Mouse (Mus musculus) testis, adult 2 months (tissue): Measurements from ENCODE around the gene Pcnx.

Experiments used
- CTCF ChIP-seq: fragments of 200-500 bp; IDR thresholded peaks from 2 replicates; pipeline ENCODE4 v1.5.1; 2012; ENCODE audit warnings: low read depth, mild to moderate bottlenecking, inconsistent platforms, low read length, moderate library complexity; ENCODE audit not compliant: control insufficient read depth, insufficient read depth, insufficient replicate concordance
- POLR2A ChIP-seq: fragments of 200-500 bp; IDR thresholded peaks from 2 replicates; pipeline ENCODE4 v1.6.1; 2012; ENCODE audit warnings: low read depth, mild to moderate bottlenecking, inconsistent platforms, low read length, moderate library complexity; ENCODE audit not compliant: control insufficient read depth

DNA sequence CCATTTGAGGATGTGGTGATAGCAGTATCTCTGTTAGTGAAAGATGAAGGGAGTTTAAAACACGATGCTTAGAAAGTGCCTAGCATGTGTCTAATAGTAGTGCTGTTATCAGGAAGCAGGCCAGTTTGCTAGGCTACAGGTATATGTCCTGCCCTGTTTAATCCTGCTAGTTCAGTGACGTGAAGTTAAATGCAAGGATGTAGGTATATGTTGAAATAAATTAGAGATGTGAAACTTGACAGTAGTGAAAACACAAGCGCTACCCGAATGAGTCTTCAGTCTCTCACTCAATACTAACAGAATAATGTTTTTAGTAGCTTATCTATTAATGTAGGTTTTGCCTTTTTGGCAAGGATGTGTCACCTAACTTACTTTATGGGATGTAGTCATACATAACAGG lies 62.0 kb downstream of the Pcnx start:
- TF ChIP-seq POLR2A (no peak), CTCF (no peak)
